Mouse (Mus musculus) CH12.LX (cell line): Measurements from ENCODE around the gene Cda.

Source experiments
- CTCF ChIP-seq, 2 experiments: IDR thresholded peaks in 1 of 2; conservative IDR thresholded peaks in 1 of 2; 2 replicates each; pipeline ENCODE4 v1.5.1; 2011 to 2012; ENCODE audit warnings: low read depth in 2 of 2, low read length in 2 of 2, improper control_type of control experiment in 1 of 2, inconsistent platforms in 1 of 2, mild to moderate bottlenecking in 1 of 2, moderate library complexity in 1 of 2
- POLR2A ChIP-seq: IDR thresholded peaks from 2 replicates; pipeline ENCODE4 v1.6.1; 2011; ENCODE audit warnings: low read depth, mild to moderate bottlenecking, improper control_type of control experiment, low read length
- SIN3A ChIP-seq: IDR thresholded peaks from 2 replicates; pipeline ENCODE4 v1.6.1; 2012; ENCODE audit warnings: low read length, improper control_type of control experiment, inconsistent platforms
- SMC3 ChIP-seq: IDR thresholded peaks from 2 replicates; pipeline ENCODE4 v1.6.1; 2011; ENCODE audit warnings: low read depth, low read length, improper control_type of control experiment
- TCF12 ChIP-seq: IDR thresholded peaks from 2 replicates; pipeline ENCODE4 v1.6.1; 2014; ENCODE audit warnings: low read depth, mild to moderate bottlenecking, inconsistent platforms, low read length, improper control_type of control experiment
- ZNF384 ChIP-seq: IDR thresholded peaks from 2 replicates; pipeline ENCODE4 v1.6.1; 2012; ENCODE audit warnings: low read depth, low read length, improper control_type of control experiment, inconsistent platforms

DNA sequence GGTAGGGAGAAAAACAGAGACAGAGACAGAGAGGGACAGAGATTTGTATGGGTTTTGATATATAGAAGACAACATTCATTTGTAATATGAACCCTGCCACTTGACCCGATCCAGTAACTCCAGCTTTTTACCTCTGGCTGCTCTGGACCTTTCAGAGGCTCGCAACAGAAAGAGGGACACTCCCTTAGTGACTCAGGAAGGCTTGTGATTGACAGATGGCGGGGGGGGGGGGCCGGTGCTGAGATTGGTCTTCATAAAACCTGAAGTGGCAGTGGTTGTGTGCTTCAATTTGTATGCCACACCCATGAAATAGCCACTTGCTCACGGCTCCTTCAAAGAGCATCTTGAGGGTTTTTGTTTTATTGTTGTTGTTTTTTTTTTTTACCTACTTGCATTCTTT is 4.3 kb downstream of the Cda start:
- TF ChIP-seq SIN3A (no peak), CTCF (conservative IDR thresholded peaks at IDR 0.05 in 1 of 2, IDR thresholded peaks at IDR 0.05 in 1 of 2; ENCODE audit: low read depth in 2 of 2, low read length in 2 of 2) (no peak), SMC3 (no peak), TCF12 (no peak), POLR2A (no peak), ZNF384 (no peak)
